Mouse (Mus musculus): ENCODE data around the gene Pde1c. TPM values are rescaled to one million over a fixed set of nuclear protein-coding genes. Genes with fewer than 3 reads are reported as not detected.

Pde1c gene
- polyA plus RNA-seq, 1 experiment from 2014 or later, result 0.26 TPM

DNA sequence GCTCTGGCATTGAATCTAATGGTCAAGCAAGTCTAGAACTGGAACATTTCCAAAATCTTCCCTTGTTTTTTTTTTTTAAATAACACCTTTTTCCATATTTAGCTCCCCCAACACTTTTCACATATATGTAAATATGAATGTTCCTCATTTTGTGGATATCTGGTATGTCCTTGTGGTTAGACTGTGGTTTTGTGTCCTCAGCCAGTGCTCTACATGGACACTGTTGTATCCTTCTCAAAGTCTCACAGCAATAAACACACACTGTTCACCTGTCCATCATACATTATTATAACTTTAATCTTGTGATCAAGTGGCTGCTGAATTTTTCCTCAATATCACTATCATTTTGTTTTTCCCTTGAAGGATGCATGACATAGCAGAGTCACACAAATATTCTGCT is 34.2 kb downstream of the Pde1c start:
- no peak for TF ChIP-seq EP300 (IDR thresholded peaks at IDR 0.05)
- TF ChIP-seq CTCF (IDR thresholded peaks at IDR 0.05), result no peak
- Histone ChIP-seq H3K4me1 (ENCODE audit: insufficient read depth, low read depth, low read length) (no peaks in the 10 kb centered on the region), H3K4me2 (replicated peaks; ENCODE audit: low read depth, low read length) (no peak overlapping the region), H3K9me3 (ENCODE audit: low read length) (no peaks in the 10 kb centered on the region), H3K36me3 (ENCODE audit: insufficient read depth, low read length) (no peaks in the 10 kb centered on the region), H3K27ac (ENCODE audit: low read length) (no peak overlapping the region), H3K9ac (replicated peaks; ENCODE audit: low read depth) (no peak overlapping the region), H3K4me3 (ENCODE audit: low read depth, low read length) (no peak overlapping the region), H3K27me3 (replicated peaks; ENCODE audit: insufficient read depth, low read length) (no peaks in the 10 kb centered on the region)
- no peak for ATAC-seq
- DNase-seq (ENCODE audit: low spot score), result no peak

DNA sequence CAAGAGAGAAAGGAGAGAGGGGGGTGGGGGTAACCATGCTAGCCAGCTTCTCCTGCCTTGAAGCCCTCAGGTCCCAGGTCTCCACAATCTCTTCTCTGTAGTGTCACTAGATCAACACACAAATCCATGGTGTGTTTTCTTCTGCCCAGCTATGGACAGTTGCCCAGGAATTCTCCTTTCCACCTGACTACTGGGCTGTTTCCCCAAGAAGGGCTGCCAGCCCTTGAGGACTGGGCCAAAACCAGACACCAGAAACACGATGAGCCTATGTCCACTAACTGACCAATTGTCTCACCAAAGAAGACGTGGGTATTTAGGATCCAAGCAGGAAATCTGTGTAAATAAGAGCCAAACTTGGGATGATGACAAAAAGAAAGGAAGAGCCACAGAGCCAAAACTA is 36.6 kb downstream of the Pde1c start:
- Histone ChIP-seq H3K4me2 (replicated peaks; ENCODE audit: low read depth, low read length) (no peak overlapping the region), H3K9me3 (ENCODE audit: low read length) (no peaks in the 10 kb centered on the region), H3K9ac (replicated peaks; ENCODE audit: low read depth) (no peak overlapping the region), H3K27me3 (replicated peaks; ENCODE audit: insufficient read depth, low read length) (no peaks in the 10 kb centered on the region), H3K4me3 (ENCODE audit: low read depth, low read length) (no peak overlapping the region), H3K36me3 (ENCODE audit: insufficient read depth, low read length) (no peaks in the 10 kb centered on the region), H3K27ac (ENCODE audit: low read length) (no peak overlapping the region), H3K4me1 (ENCODE audit: insufficient read depth, low read depth, low read length) (no peaks in the 10 kb centered on the region)
- TF ChIP-seq EP300 (IDR thresholded peaks at IDR 0.05) (no peak), CTCF (IDR thresholded peaks at IDR 0.05) (no peak)
- no peak for DNase-seq (ENCODE audit: low spot score)
- ATAC-seq, result no peak
- 55% methylated on average over 2 of the region's 2 CpGs for WGBS

DNA sequence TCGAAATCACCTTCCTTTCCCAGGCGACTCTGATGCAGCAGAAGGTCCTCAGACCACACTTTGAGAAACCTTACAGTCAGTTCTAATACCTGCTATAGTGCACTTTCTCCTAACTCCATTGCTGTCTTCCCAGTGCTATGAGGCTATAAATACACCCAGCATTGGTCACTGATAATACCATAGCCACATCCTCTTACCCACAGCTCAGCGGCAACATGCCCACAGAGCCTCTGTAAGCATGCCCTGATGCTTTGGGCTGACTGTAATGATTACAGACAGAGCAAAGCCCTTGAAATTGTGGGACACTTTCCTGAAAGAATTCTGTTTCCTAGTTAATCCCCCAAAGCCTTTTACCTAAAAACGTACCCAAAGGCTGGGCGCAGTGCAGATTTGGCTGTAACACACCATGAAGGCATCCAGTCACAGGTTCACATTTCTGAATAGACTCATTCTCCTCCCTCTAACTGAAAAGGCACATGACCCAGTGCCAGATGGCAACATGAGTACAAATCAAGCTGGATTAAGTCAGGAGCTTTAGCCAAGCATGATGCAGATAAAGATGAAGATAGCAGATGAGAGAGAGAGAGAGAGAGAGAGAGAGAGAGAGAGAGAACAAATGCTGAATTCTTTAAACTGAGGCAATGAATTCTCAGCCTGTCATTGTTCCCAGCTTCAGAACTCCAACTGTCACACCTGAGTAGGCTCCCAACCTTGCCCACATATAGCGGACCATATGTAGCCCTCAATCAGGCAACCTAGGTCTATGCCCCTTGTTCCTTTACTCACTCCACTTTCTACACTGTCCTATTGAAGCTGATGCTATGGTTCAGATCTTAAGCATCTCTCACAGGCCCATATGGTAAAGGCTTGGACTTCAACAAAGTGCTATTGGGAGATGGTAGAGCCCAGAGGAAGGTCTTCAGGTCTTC is 44.7 kb downstream of the Pde1c start:
- no peak for TF ChIP-seq EP300 (IDR thresholded peaks at IDR 0.05)
- no peak for TF ChIP-seq CTCF (IDR thresholded peaks at IDR 0.05)
- no peak overlapping the region for H3K4me2 ChIP-seq (replicated peaks; ENCODE audit: low read depth, low read length)
- H3K4me1 ChIP-seq (ENCODE audit: insufficient read depth, low read depth, low read length), result no peaks in the 10 kb centered on the region
- no peaks in the 10 kb centered on the region for H3K36me3 ChIP-seq (ENCODE audit: insufficient read depth, low read length)
- H3K9me3 ChIP-seq (ENCODE audit: low read length), result no peaks in the 10 kb centered on the region
- 89% methylated on average over 6 of the region's 6 CpGs for WGBS
- H3K27me3 ChIP-seq (replicated peaks; ENCODE audit: insufficient read depth, low read length), result no peaks in the 10 kb centered on the region
- ATAC-seq (no peak), DNase-seq (ENCODE audit: low spot score) (no peak)
- no peak overlapping the region for H3K9ac ChIP-seq (replicated peaks; ENCODE audit: low read depth)
- H3K27ac ChIP-seq (ENCODE audit: low read length), result no peak overlapping the region
- no peak overlapping the region for H3K4me3 ChIP-seq (ENCODE audit: low read depth, low read length)

DNA sequence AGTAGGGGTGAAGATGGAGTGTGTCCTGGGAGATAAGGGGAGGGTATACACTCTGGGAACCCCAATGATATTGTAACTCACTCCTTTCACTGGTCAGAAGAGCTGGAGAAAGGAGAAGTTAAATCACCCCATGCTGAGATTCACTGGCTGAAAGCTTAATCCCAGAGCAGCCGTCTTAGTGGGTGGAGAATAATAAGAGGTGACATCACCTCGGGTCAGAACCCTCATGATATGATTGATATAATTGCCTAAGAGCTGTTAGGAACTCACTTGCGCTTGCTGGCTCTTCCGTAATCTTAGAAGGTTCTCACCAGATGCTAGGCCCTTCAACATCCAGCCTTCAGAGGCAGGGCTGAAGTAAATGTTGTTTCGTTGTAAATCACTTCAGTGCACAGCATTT is 79.7 kb downstream of the Pde1c start:
- Histone ChIP-seq H3K9ac (replicated peaks; ENCODE audit: low read depth) (no peak overlapping the region), H3K4me3 (ENCODE audit: low read depth, low read length) (no peak overlapping the region), H3K4me2 (replicated peaks; ENCODE audit: low read depth, low read length) (no peak overlapping the region), H3K27ac (ENCODE audit: low read length) (no peak overlapping the region), H3K9me3 (ENCODE audit: low read length) (no peaks in the 10 kb centered on the region), H3K36me3 (ENCODE audit: insufficient read depth, low read length) (no peaks in the 10 kb centered on the region), H3K27me3 (replicated peaks; ENCODE audit: insufficient read depth, low read length) (no peaks in the 10 kb centered on the region), H3K4me1 (ENCODE audit: insufficient read depth, low read depth, low read length) (no peaks in the 10 kb centered on the region)
- DNase-seq (ENCODE audit: low spot score) (no peak), ATAC-seq (no peak)
- WGBS, result 65% methylated on average over 5 of the region's 5 CpGs
- TF ChIP-seq CTCF (IDR thresholded peaks at IDR 0.05), result no peak
- TF ChIP-seq EP300 (IDR thresholded peaks at IDR 0.05), result no peak

DNA sequence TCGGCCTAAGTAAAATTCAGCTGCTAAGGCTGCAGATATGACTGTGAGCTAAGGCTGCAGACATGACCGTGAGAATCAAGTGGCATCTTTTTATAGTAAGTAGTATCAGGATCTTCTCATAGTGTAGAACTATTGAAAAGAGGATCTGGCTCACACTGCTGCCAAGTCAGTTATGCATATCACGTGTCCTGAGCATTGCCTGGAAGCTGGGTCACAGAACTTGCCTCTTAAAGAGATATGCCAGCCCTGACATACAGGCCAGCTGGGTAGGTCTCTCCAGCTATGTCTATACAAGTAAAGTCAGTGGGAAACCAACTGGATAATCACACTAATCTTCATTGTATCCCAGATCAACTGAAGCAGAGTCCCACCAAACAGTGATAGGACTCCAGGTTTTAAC is 83.8 kb downstream of the Pde1c start:
- Histone ChIP-seq H3K4me2 (replicated peaks; ENCODE audit: low read depth, low read length) (no peak overlapping the region), H3K4me3 (ENCODE audit: low read depth, low read length) (no peak overlapping the region), H3K9me3 (ENCODE audit: low read length) (no peaks in the 10 kb centered on the region), H3K27ac (ENCODE audit: low read length) (no peak overlapping the region), H3K4me1 (ENCODE audit: insufficient read depth, low read depth, low read length) (no peaks in the 10 kb centered on the region), H3K9ac (replicated peaks; ENCODE audit: low read depth) (no peak overlapping the region), H3K36me3 (ENCODE audit: insufficient read depth, low read length) (no peaks in the 10 kb centered on the region), H3K27me3 (replicated peaks; ENCODE audit: insufficient read depth, low read length) (no peaks in the 10 kb centered on the region)
- ATAC-seq (no peak), DNase-seq (ENCODE audit: low spot score) (no peak)
- WGBS, result 69% methylated on average over 3 of the region's 3 CpGs
- TF ChIP-seq EP300 (IDR thresholded peaks at IDR 0.05), result no peak
- no peak for TF ChIP-seq CTCF (IDR thresholded peaks at IDR 0.05)

DNA sequence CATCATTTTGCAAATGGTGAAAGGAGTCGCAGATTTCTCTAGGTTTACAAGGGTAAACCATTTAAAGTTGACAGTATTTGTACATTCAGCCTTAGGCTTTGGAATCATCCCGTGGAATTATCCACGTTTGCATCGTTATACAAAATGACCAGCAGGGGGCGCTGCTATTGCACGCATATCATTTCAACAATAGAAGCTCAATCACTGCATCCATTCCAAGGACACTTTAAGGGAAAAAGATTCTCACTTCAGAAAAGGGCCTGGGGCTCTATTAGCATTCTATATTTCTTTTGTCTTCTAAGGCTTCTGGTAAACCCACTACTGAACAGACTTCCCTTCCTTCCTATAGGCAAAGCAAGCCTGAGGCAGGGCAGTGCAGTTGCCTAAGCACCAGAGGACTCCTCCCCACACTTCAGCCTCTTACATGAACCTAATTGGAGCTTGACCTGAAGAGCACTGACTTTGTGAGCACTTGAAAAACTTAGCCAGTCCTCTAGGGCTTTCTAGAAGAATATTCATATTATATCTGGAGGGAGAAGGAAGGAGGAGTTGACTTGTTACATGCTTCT is 87.9 kb downstream of the Pde1c start:
- no peak overlapping the region for H3K4me3 ChIP-seq (ENCODE audit: low read depth, low read length)

More for the DNA sequence above, 87.9 kb downstream of the Pde1c start:
- no peaks in the 10 kb centered on the region for H3K4me1 ChIP-seq (ENCODE audit: insufficient read depth, low read depth, low read length)
- H3K9me3 ChIP-seq (ENCODE audit: low read length), result no peaks in the 10 kb centered on the region
- no peak overlapping the region for H3K4me2 ChIP-seq (replicated peaks; ENCODE audit: low read depth, low read length)
- no peak overlapping the region for H3K27ac ChIP-seq (ENCODE audit: low read length)
- DNase-seq (ENCODE audit: low spot score) (peak; percentile 47), ATAC-seq (peak; percentile 25; the same call in 1 of the 2 replicates)
- no peaks in the 10 kb centered on the region for H3K27me3 ChIP-seq (replicated peaks; ENCODE audit: insufficient read depth, low read length)
- WGBS, result 1% methylated on average over 6 of the region's 6 CpGs
- H3K36me3 ChIP-seq (ENCODE audit: insufficient read depth, low read length), result no peaks in the 10 kb centered on the region
- peak; percentile 89 for TF ChIP-seq CTCF (IDR thresholded peaks at IDR 0.05)
- no peak for TF ChIP-seq EP300 (IDR thresholded peaks at IDR 0.05)
- H3K9ac ChIP-seq (replicated peaks; ENCODE audit: low read depth), result no peak overlapping the region

Measured in lung, postnatal 0 days (tissue).